Comparison of ENCODE assay signal across 21 mouse cellular contexts in genomic region chr7:110470987-110471386, GRCm38 (mm10).
DNase-seq lines count a peak whose midpoint lies in the region; ATAC-seq and TF ChIP-seq lines count a peak whose summit lies in the region.
"Had no signal": no experiment of that assay in that cellular context is flagged by ENCODE, and none has a peak within 500 bp of the region (broad histone marks: within the 10 kb centered on the region; RNA-seq: fewer than 3 reads in every experiment).

No protein-coding gene starts in this region.

- no peak overlapping the region for H3K4me2 ChIP-seq in heart, embryonic 11.5 days
- no peak overlapping the region for H3K4me2 ChIP-seq in kidney, postnatal 0 days (ENCODE audit: low read length)
- no peak overlapping the region for H3K4me2 ChIP-seq in kidney, embryonic 14.5 days (replicated peaks; ENCODE audit: low read depth, low read length)
- H3K4me2 ChIP-seq in lung, embryonic 16.5 days (ENCODE audit: low read depth, low read length): no peak overlapping the region
- H3K4me2 ChIP-seq: forebrain, embryonic 13.5 days; heart, embryonic 12.5 days; hindbrain, embryonic 13.5 days had no signal

- H3K9ac ChIP-seq in heart, embryonic 11.5 days (ENCODE audit: low read depth, low read length): no peak overlapping the region
- no peak overlapping the region for H3K9ac ChIP-seq in kidney, postnatal 0 days (ENCODE audit: low read depth, low read length)
- H3K9ac ChIP-seq in kidney, embryonic 14.5 days (ENCODE audit: low read depth, low read length): no peak overlapping the region
- no peak overlapping the region for H3K9ac ChIP-seq in lung, embryonic 16.5 days (ENCODE audit: low read length)
- H3K9ac ChIP-seq: forebrain, embryonic 13.5 days; forebrain, postnatal 0 days; heart, embryonic 12.5 days; hindbrain, embryonic 13.5 days had no signal

- WGBS in heart, embryonic 11.5 days (ENCODE audit: insufficient replicate concordance): 60% methylated on average over 6 of the region's 6 CpGs
- WGBS in kidney, adult 2 months: 56% methylated on average over 6 of the region's 6 CpGs
- WGBS in kidney, postnatal 0 days: 50% methylated on average over 6 of the region's 6 CpGs
- 61% methylated on average over 6 of the region's 6 CpGs for WGBS in kidney, embryonic 14.5 days
- WGBS in lung, embryonic 16.5 days: 57% methylated on average over 6 of the region's 6 CpGs

- no peak for ATAC-seq in heart, embryonic 11.5 days (replicated peaks; ENCODE audit: insufficient number of reproducible peaks, low FRiP score, low TSS enrichment)
- no peak for ATAC-seq in kidney, postnatal 0 days (replicated peaks; ENCODE audit: low FRiP score, low read depth)
- no peak for ATAC-seq in kidney, embryonic 14.5 days (ENCODE audit: low FRiP score, low TSS enrichment)
- ATAC-seq in lung, embryonic 16.5 days (ENCODE audit: low read depth): peak; percentile 38; the same call in 1 of the 2 replicates
- ATAC-seq: CD4-positive, CD25-positive, alpha-beta regulatory T cell, adult 4 months; forebrain, embryonic 13.5 days; forebrain, postnatal 0 days had no signal

- no peaks in the 10 kb centered on the region for H3K9me3 ChIP-seq in heart, embryonic 11.5 days (replicated peaks; ENCODE audit: control insufficient read depth, low read length)
- no peaks in the 10 kb centered on the region for H3K9me3 ChIP-seq in kidney, postnatal 0 days (replicated peaks; ENCODE audit: low read length)
- H3K9me3 ChIP-seq in kidney, embryonic 14.5 days (ENCODE audit: control insufficient read depth, low read length): no peaks in the 10 kb centered on the region
- no peaks in the 10 kb centered on the region for H3K9me3 ChIP-seq in lung, embryonic 16.5 days (ENCODE audit: control insufficient read depth, low read length)
- H3K9me3 ChIP-seq: embryonic facial prominence, embryonic 10.5 days; forebrain, embryonic 13.5 days; G1E; heart, embryonic 12.5 days; hindbrain, embryonic 13.5 days had no signal

- no peak overlapping the region for H3K4me3 ChIP-seq in heart, embryonic 11.5 days (ENCODE audit: low read depth, low read length)
- H3K4me3 ChIP-seq in kidney, adult 2 months (ENCODE audit: insufficient read depth, low read depth, low read length): no peak overlapping the region
- H3K4me3 ChIP-seq in kidney, postnatal 0 days (replicated peaks; ENCODE audit: low read depth, low read length): no peak overlapping the region
- no peak overlapping the region for H3K4me3 ChIP-seq in kidney, embryonic 14.5 days (ENCODE audit: low read length)
- H3K4me3 ChIP-seq in lung, embryonic 16.5 days (ENCODE audit: low read length): no peak overlapping the region
- H3K4me3 ChIP-seq: embryonic facial prominence, embryonic 10.5 days; forebrain, embryonic 13.5 days; heart, embryonic 12.5 days; hindbrain, embryonic 13.5 days had no signal

- no peaks in the 10 kb centered on the region for H3K27me3 ChIP-seq in heart, embryonic 11.5 days (ENCODE audit: control insufficient read depth, insufficient read depth, low read length)
- no peaks in the 10 kb centered on the region for H3K27me3 ChIP-seq in kidney, adult 2 months (replicated peaks; ENCODE audit: control insufficient read depth, insufficient read depth, low read length)
- no peaks in the 10 kb centered on the region for H3K27me3 ChIP-seq in kidney, postnatal 0 days (ENCODE audit: insufficient read depth, low read length)
- H3K27me3 ChIP-seq in kidney, embryonic 14.5 days (ENCODE audit: control insufficient read depth, insufficient read depth, low read length): no peaks in the 10 kb centered on the region
- H3K27me3 ChIP-seq in lung, embryonic 16.5 days (ENCODE audit: control insufficient read depth, insufficient read depth, low read depth, low read length): no peaks in the 10 kb centered on the region
- H3K27me3 ChIP-seq: forebrain, embryonic 13.5 days; heart, embryonic 12.5 days; hindbrain, embryonic 13.5 days had no signal

- DNase-seq in heart, adult 18-20 months: peak; percentile 22 to 33
- peak; percentile 10 for DNase-seq in kidney, adult 2 months
- no peak for DNase-seq in kidney, postnatal 14 days
- peak; percentile 78 for DNase-seq in kidney, postnatal 0 days (ENCODE audit: low spot score)
- no peak for DNase-seq in lung, postnatal 25 days (ENCODE audit: low spot score)
- DNase-seq: adrenal gland, adult 8-10 months; adrenal gland, postnatal 36 days; B cell, adult 2 months; cerebellum, adult 2 months; cerebellum, postnatal 10 days; forebrain, postnatal 0 days; gastrocnemius, postnatal 14 days had no signal

- no peak for TF ChIP-seq CTCF in kidney, adult 2 months (conservative IDR thresholded peaks at IDR 0.05; ENCODE audit: insufficient read depth, insufficient read length, low read depth, low read length)
- TF ChIP-seq CTCF in kidney, postnatal 0 days (IDR thresholded peaks at IDR 0.05; ENCODE audit: low read depth): no peak

- H3K36me3 ChIP-seq in heart, embryonic 11.5 days (ENCODE audit: control insufficient read depth, insufficient read depth, low read length): no peaks in the 10 kb centered on the region
- no peaks in the 10 kb centered on the region for H3K36me3 ChIP-seq in kidney, adult 2 months (ENCODE audit: control insufficient read depth, insufficient read depth, low read length)
- no peaks in the 10 kb centered on the region for H3K36me3 ChIP-seq in kidney, postnatal 0 days (ENCODE audit: insufficient read depth, low read length)
- H3K36me3 ChIP-seq in kidney, embryonic 14.5 days (ENCODE audit: control insufficient read depth, insufficient read depth, low read length): no peaks in the 10 kb centered on the region
- no peaks in the 10 kb centered on the region for H3K36me3 ChIP-seq in lung, embryonic 16.5 days (ENCODE audit: control insufficient read depth, insufficient read depth, low read length)
- H3K36me3 ChIP-seq: embryonic facial prominence, embryonic 10.5 days; G1E; heart, embryonic 12.5 days; hindbrain, embryonic 13.5 days had no signal

- H3K4me1 ChIP-seq in heart, embryonic 11.5 days (ENCODE audit: control insufficient read depth, insufficient read depth, low read length): no peaks in the 10 kb centered on the region
- H3K4me1 ChIP-seq in kidney, adult 2 months (ENCODE audit: control insufficient read depth, insufficient read depth, low read length): no peaks in the 10 kb centered on the region
- no peaks in the 10 kb centered on the region for H3K4me1 ChIP-seq in kidney, postnatal 0 days (replicated peaks; ENCODE audit: insufficient read depth, low read length)
- 0 out of 2 replicates have a peak, but pooled peaks cover 5% of the 10 kb centered on the region for H3K4me1 ChIP-seq in kidney, embryonic 14.5 days (ENCODE audit: control insufficient read depth, insufficient read depth, low read length)
- no peaks in the 10 kb centered on the region; the same call in 1 of the 2 replicates for H3K4me1 ChIP-seq in lung, embryonic 16.5 days (replicated peaks; ENCODE audit: control insufficient read depth, insufficient read depth, low read length)
- H3K4me1 ChIP-seq: embryonic facial prominence, embryonic 10.5 days; forebrain, embryonic 13.5 days; heart, embryonic 12.5 days; hindbrain, embryonic 13.5 days had no signal

- H3K27ac ChIP-seq in heart, embryonic 11.5 days (ENCODE audit: low read depth, low read length): no peak overlapping the region
- H3K27ac ChIP-seq in kidney, adult 2 months (ENCODE audit: insufficient read depth, low read depth, low read length): no peak overlapping the region
- H3K27ac ChIP-seq in kidney, postnatal 0 days: 0 out of 2 replicates have a peak overlapping the region, but pooled peaks have one; percentile 8
- H3K27ac ChIP-seq in kidney, embryonic 14.5 days (ENCODE audit: low read depth, low read length): no peak overlapping the region
- no peak overlapping the region for H3K27ac ChIP-seq in lung, embryonic 16.5 days (ENCODE audit: low read length)
- H3K27ac ChIP-seq: embryonic facial prominence, embryonic 10.5 days; forebrain, embryonic 13.5 days; hindbrain, embryonic 13.5 days had no signal

- no peak for TF ChIP-seq POLR2A in kidney, adult 2 months (IDR thresholded peaks at IDR 0.05; ENCODE audit: low read depth, low read length)

Comparison
In these comparisons a context has a peak if more than half of its experiments do, and no peak if none do; other contexts are left out.
1. DNase-seq: peak in heart, adult 18-20 months (2 of 2), kidney, adult 2 months (single experiment) and kidney, postnatal 0 days (single experiment); none in kidney, postnatal 14 days (single experiment) and lung, postnatal 25 days (single experiment).